In the genomic region with DNA sequence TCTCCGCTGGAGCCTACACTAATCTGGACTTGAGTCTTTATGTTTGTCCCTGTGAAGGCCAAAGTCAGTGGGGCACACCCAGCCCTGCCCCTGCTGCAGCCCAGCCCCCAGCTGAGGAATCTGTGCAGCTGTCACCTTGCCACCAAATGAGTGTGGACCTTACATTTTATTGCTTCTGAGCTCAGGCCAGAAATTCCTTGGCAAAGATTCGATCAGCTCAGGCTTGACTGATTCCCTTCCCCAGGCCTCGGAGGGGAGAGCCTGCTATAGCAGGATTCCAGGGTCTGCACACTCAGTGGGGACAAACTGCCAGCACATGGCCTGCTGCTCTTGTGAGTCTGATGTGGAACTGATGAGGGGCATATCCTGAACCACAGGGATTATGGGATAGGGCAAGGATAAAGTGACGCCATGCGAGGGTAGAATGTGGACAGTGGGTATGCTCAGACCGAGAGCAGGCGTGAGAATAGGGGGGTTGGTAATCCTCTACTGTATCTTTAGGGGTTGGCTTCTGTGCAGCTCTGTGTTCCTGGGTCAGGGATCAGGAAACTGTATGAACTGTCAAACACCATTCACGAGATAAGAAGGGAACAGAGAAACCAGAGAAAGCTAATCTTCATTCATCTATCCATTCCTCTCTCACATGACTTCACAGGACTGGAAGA, we compare ENCODE assay signal across 11 mouse cellular contexts. TPM values are rescaled to one million over a fixed set of nuclear protein-coding genes. Genes with fewer than 3 reads are reported as not detected.
DNase-seq lines count a peak whose midpoint lies in the region; ATAC-seq and TF ChIP-seq lines count a peak whose summit lies in the region.
"Had no signal": no experiment of that assay in that cellular context is flagged by ENCODE, and none has a peak within 500 bp of the region (broad histone marks: within the 10 kb centered on the region; RNA-seq: fewer than 3 reads in every experiment).

No protein-coding gene starts in this region.

- no peaks in the 10 kb centered on the region for H3K27me3 ChIP-seq in lung, postnatal 0 days (replicated peaks; ENCODE audit: insufficient read depth, low read length)

- H3K36me3 ChIP-seq in lung, postnatal 0 days (ENCODE audit: insufficient read depth, low read length), result no peaks in the 10 kb centered on the region

- no peak overlapping the region for H3K4me3 ChIP-seq in lung, postnatal 0 days (ENCODE audit: low read depth, low read length)

- no peaks in the 10 kb centered on the region for H3K9me3 ChIP-seq in lung, postnatal 0 days (ENCODE audit: low read length)

- ATAC-seq in lung, postnatal 0 days, result peak; percentile 28; the same call in 1 of the 2 replicates

- no peak for TF ChIP-seq CTCF in lung, postnatal 0 days (IDR thresholded peaks at IDR 0.05)

- peaks cover 8% of the 10 kb centered on the region for H3K4me1 ChIP-seq in lung, postnatal 0 days (ENCODE audit: insufficient read depth, low read depth, low read length)

- TF ChIP-seq EP300 in lung, postnatal 0 days (IDR thresholded peaks at IDR 0.05), result no peak

- H3K4me2 ChIP-seq in lung, postnatal 0 days (replicated peaks; ENCODE audit: low read depth, low read length), result no peak overlapping the region

- no peak overlapping the region for H3K9ac ChIP-seq in lung, postnatal 0 days (replicated peaks; ENCODE audit: low read depth)
- H3K9ac ChIP-seq: liver, embryonic 14.5 days had no signal

- DNase-seq in adrenal gland, postnatal 14 days, result peak; percentile 47
- DNase-seq in adrenal gland, adult 18-20 months (ENCODE audit: low spot score in 2 of 2), result no peak
- no peak for DNase-seq in lung, postnatal 0 days (ENCODE audit: low spot score)
- DNase-seq in lung, adult 18-20 months, result no peak
- peak; percentile 77 to 93 for DNase-seq in kidney, adult 8-10 months
- peak; percentile 45 for DNase-seq in retina, embryonic 14.5 days (ENCODE audit: low spot score)
- DNase-seq in thymus, postnatal 10 days (ENCODE audit: low spot score in 2 of 2), result no peak
- DNase-seq in spleen, adult 12 weeks (ENCODE audit: low spot score), result no peak
- DNase-seq: adrenal gland, adult 2 months; spleen, adult 18-20 months had no signal

- WGBS in lung, postnatal 0 days, result 43% methylated on average over 8 of the region's 8 CpGs

- no peak overlapping the region for H3K27ac ChIP-seq in lung, postnatal 0 days (ENCODE audit: low read length)
- H3K27ac ChIP-seq: liver, embryonic 14.5 days had no signal

RNA-seq across cellular contexts. Expression of a gene that starts 10.6 kb away (rescaled TPM):
- total RNA-seq in adrenal gland, postnatal 14 days (2021), result 56.4 and 62.6 TPM in 2 replicates
- 10 to 100 TPM; 21.7 to 53.4 TPM for total RNA-seq in adrenal gland, adult 18-20 months (2021)
- 127 and 136 TPM in 2 replicates for polyA plus RNA-seq in lung, postnatal 0 days (2015; fragmentation: Nextera tagmentation; extraction: Ambion mirVana)

RNA-seq across cellular contexts. Expression of a gene that starts 41.6 kb away (rescaled TPM):
- not detected in 2 replicates for total RNA-seq in adrenal gland, postnatal 14 days (2021)
- total RNA-seq in adrenal gland, adult 18-20 months (2021), result not detected
- polyA plus RNA-seq in lung, postnatal 0 days (2015; fragmentation: Nextera tagmentation; extraction: Ambion mirVana), result 0.42 and 1.6 TPM in 2 replicates
- total RNA-seq: adrenal gland, adult 2 months had no signal
- polyA plus RNA-seq: adrenal gland, adult 2 months; liver, embryonic 14.5 days had no signal

Comparison
In these comparisons a context has a peak if more than half of its experiments do, and no peak if none do; other contexts are left out.
1. DNase-seq: peak in adrenal gland, postnatal 14 days (single experiment), kidney, adult 8-10 months (2 of 2) and retina, embryonic 14.5 days (single experiment); none in adrenal gland, adult 18-20 months (0 of 2), lung, postnatal 0 days (single experiment), lung, adult 18-20 months (0 of 2), thymus, postnatal 10 days (0 of 2) and spleen, adult 12 weeks (single experiment).